Mouse (Mus musculus) midbrain, embryonic 16.5 days (tissue): ENCODE measurements around the gene Celsr2. TPM values are rescaled to one million over a fixed set of nuclear protein-coding genes. Genes with fewer than 3 reads are reported as not detected.
A peak's percentile ranks its signal among the peaks of the same experiment; 100 is the strongest.

ENCODE experiments used
- ATAC-seq: fragments of 200-750 bp; cut with Nextera tagmentation; 2 replicates; pipeline ENCODE4 v1.8.0; 2017; ENCODE audit warnings: moderate TSS enrichment
- H3K27ac ChIP-seq: fragments of 300-500 bp; sonication (generic); 2 replicates; pipeline ENCODE4 v1.5.1; 2014; ENCODE audit warnings: mild to moderate bottlenecking, low read length, mixed read lengths
- H3K27me3 ChIP-seq: fragments of 300-500 bp; sonication (generic); 2 replicates; pipeline ENCODE4 v1.6.1; 2014; ENCODE audit warnings: low read depth, low read length, mixed read lengths; ENCODE audit not compliant: control insufficient read depth, insufficient read depth
- H3K36me3 ChIP-seq: fragments of 300-500 bp; sonication (generic); 2 replicates; pipeline ENCODE4 v1.6.1; 2014; ENCODE audit warnings: mild to moderate bottlenecking, low read length, moderate library complexity, mixed read lengths; ENCODE audit not compliant: control insufficient read depth, insufficient read depth
- H3K4me1 ChIP-seq: fragments of 300-500 bp; sonication (generic); 2 replicates; pipeline ENCODE4 v1.6.1; 2014; ENCODE audit warnings: mild to moderate bottlenecking, low read length, mixed read lengths; ENCODE audit not compliant: control insufficient read depth, insufficient read depth
- H3K4me2 ChIP-seq: fragments of 300-500 bp; sonication (generic); 2 replicates; pipeline ENCODE4 v1.6.1; 2014; ENCODE audit warnings: mild to moderate bottlenecking, low read length, mixed read lengths
- H3K4me3 ChIP-seq: fragments of 300-500 bp; sonication (generic); 2 replicates; pipeline ENCODE4 v1.5.1; 2014; ENCODE audit warnings: low read depth, mild to moderate bottlenecking, low read length, moderate library complexity, mixed read lengths
- H3K9ac ChIP-seq: fragments of 300-500 bp; sonication (generic); 2 replicates; pipeline ENCODE4 v1.6.1; 2014; ENCODE audit warnings: low read depth, low read length, mixed read lengths
- H3K9me3 ChIP-seq: fragments of 300-500 bp; sonication (generic); replicated peaks from 2 replicates; pipeline ENCODE4 v1.6.1; 2014; ENCODE audit warnings: mild to moderate bottlenecking, low read length, mixed read lengths; ENCODE audit not compliant: control insufficient read depth, poor library complexity, severe bottlenecking
- WGBS: fragments of 180-500 bp; shearing (Covaris S2); extraction: QIAGEN DNeasy Blood & Tissue Kit; methylation state at CpG from one replicate; pipeline ENCODE4 v1.1.7; 2014; 5-methylcytosine and 5-hydroxymethylcytosine counted together
- polyA plus RNA-seq: library from polyadenylated mRNA; unstranded; fragments of >200 nt; fragmentation: Nextera tagmentation; extraction: Ambion mirVana; gene quantifications from 2 replicates; pipeline ENCODE4 v1.2.1, GENCODE M21; 2015

The Celsr2 gene
- polyA plus RNA-seq, 1 experiment from 2014 or later, result 27.9 TPM

- Histone ChIP-seq H3K4me3 (no peak overlapping the region), H3K4me1 (peaks cover 4% of the 10 kb centered on the region; the same call in 1 of the 2 replicates), H3K9ac (no peak overlapping the region), H3K27ac (no peak overlapping the region), H3K9me3 (no peaks in the 10 kb centered on the region), H3K36me3 (peaks cover 5% of the 10 kb centered on the region; the same call in 1 of the 2 replicates), H3K27me3 (no peaks in the 10 kb centered on the region), H3K4me2 (0 out of 2 replicates have a peak overlapping the region, but pooled peaks have one; percentile 13)
- ATAC-seq, result peak; percentile 78
- under 1% methylated on average over 5 of the region's 5 CpGs for WGBS
These were observed 26.2 kb downstream of the Celsr2 start for GRCm38 (mm10) chr3:108389111-108389545.

DNA sequence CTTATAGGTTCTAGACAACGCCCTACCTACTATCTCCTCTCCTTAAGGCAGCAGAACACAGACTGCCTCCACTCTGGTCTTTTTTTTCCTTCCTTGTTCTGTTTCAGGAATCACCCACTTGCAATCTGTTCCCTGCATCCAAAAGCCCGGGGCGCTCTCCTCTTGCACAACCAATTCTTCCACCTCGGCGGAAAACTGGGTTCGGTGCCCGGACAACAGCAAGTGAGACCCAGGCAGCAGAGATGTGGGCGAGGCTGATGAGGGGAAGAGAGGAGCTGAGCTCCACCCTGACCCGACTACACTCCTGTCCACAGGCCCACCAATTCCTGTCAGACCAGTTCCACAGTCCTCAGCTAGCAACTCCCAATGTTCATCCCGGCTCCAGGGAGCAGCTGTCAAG, 29.2 kb downstream of the Celsr2 start:
- no peak for ATAC-seq
- peaks cover 12% of the 10 kb centered on the region for H3K4me1 ChIP-seq
- H3K4me3 ChIP-seq, result no peak overlapping the region
- H3K27ac ChIP-seq, result no peak overlapping the region
- H3K4me2 ChIP-seq, result no peak overlapping the region
- H3K36me3 ChIP-seq, result no peaks in the 10 kb centered on the region
- H3K9me3 ChIP-seq, result no peaks in the 10 kb centered on the region
- 95% methylated on average over 10 of the region's 10 CpGs for WGBS
- H3K9ac ChIP-seq, result no peak overlapping the region
- H3K27me3 ChIP-seq, result no peaks in the 10 kb centered on the region

GRCm38 (mm10) chr3:108384425-108384824, 30.9 kb downstream of the Celsr2 start:
- no peaks in the 10 kb centered on the region for H3K36me3 ChIP-seq
- 37% methylated on average over 2 of the region's 2 CpGs for WGBS
- H3K9me3 ChIP-seq, result no peaks in the 10 kb centered on the region
- no peaks in the 10 kb centered on the region for H3K27me3 ChIP-seq
- H3K4me1 ChIP-seq, result peaks cover 10% of the 10 kb centered on the region
- peak overlapping the region; percentile 55 for H3K4me3 ChIP-seq
- no peak for ATAC-seq
- H3K4me2 ChIP-seq, result peak overlapping the region; percentile 62
- H3K27ac ChIP-seq, result no peak overlapping the region
- no peak overlapping the region for H3K9ac ChIP-seq

GRCm38 (mm10) chr3:108383485-108384354, 31.6 kb downstream of the Celsr2 start, which contains the start of gene Psrc1:
Gene Psrc1, plus strand, starts transcription at chr3:108383839.
- H3K4me1 ChIP-seq, result peaks cover 9% of the 10 kb centered on the region
- no peaks in the 10 kb centered on the region for H3K36me3 ChIP-seq
- H3K9ac ChIP-seq, result peak within 1 kb of the TSS; percentile 56
- peak within 1 kb of the TSS; percentile 62 for H3K4me2 ChIP-seq
- WGBS, result under 1% methylated on average over 44 of the region's 44 CpGs
- peak; percentile 93 for ATAC-seq
- H3K9me3 ChIP-seq, result no peaks in the 10 kb centered on the region
- peak within 1 kb of the TSS; percentile 55 for H3K4me3 ChIP-seq
- H3K27me3 ChIP-seq, result no peaks in the 10 kb centered on the region
- H3K27ac ChIP-seq, result 0 out of 2 replicates have a peak within 1 kb of the TSS, but pooled peaks have one; percentile 1

GRCm38 (mm10) chr3:108381945-108382875, 33.1 kb downstream of the Celsr2 start:
- ATAC-seq, result no peak
- peaks cover 9% of the 10 kb centered on the region for H3K4me1 ChIP-seq
- no peaks in the 10 kb centered on the region for H3K9me3 ChIP-seq
- no peak overlapping the region for H3K4me2 ChIP-seq
- H3K27ac ChIP-seq, result no peak overlapping the region
- no peak overlapping the region for H3K4me3 ChIP-seq
- no peaks in the 10 kb centered on the region for H3K27me3 ChIP-seq
- H3K36me3 ChIP-seq, result no peaks in the 10 kb centered on the region
- H3K9ac ChIP-seq, result no peak overlapping the region
- WGBS, result 87% methylated on average over 13 of the region's 14 CpGs

DNA sequence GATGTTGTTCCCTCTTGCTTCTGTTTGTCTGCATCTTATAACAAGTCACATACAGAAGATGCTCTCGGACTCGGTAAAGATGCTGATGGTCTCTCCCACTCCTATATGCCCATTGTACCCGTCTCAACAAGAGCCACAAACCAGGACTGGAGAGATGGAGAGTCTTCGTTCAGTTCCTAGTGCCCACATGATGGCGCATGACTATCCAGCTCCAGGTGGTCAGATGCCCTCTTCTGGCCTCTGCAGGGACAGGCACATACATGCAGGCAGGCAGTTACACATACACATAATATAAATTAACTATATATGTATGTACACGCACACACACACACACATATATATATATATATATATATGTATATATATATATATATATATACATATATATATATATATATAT, 34.7 kb downstream of the Celsr2 start:
- no peak for ATAC-seq
- H3K4me3 ChIP-seq, result no peak overlapping the region
- WGBS, result 72% methylated on average over 6 of the region's 6 CpGs

GRCm38 (mm10) chr3:108378875-108379663, 36.3 kb downstream of the Celsr2 start:
- Histone ChIP-seq H3K4me3 (no peak overlapping the region), H3K4me1 (peaks cover 7% of the 10 kb centered on the region), H3K36me3 (no peaks in the 10 kb centered on the region), H3K27me3 (no peaks in the 10 kb centered on the region), H3K4me2 (no peak overlapping the region), H3K9me3 (no peaks in the 10 kb centered on the region), H3K27ac (no peak overlapping the region), H3K9ac (no peak overlapping the region)
- no peak for ATAC-seq
- WGBS, result 74% methylated on average over 7 of the region's 7 CpGs

More for the DNA sequence above, 34.7 kb downstream of the Celsr2 start:
- Histone ChIP-seq H3K4me2 (no peak overlapping the region), H3K27ac (no peak overlapping the region), H3K9me3 (no peaks in the 10 kb centered on the region), H3K9ac (no peak overlapping the region), H3K4me1 (peaks cover 9% of the 10 kb centered on the region), H3K36me3 (no peaks in the 10 kb centered on the region), H3K27me3 (no peaks in the 10 kb centered on the region)

DNA sequence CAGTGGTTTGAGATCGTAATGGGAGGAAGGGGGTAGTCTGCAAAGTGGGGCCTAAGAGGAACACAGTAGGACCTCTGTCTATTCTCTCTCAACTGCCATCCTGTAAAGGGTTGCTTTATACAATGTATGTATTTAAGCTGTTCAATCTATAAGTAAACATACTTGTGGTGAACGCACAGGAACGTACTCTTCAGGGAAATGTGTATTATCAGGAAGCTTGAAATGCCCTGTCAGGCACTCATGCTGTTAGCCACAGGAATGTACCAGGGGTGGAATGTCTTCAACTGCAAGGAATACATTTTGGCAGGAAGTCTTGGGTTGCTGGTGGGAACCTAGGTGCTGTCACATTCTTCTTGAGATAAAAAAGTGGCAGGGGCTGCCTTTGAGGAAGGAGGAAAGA, 42.7 kb downstream of the Celsr2 start:
- Histone ChIP-seq H3K27ac (no peak overlapping the region), H3K27me3 (no peaks in the 10 kb centered on the region), H3K36me3 (no peaks in the 10 kb centered on the region), H3K4me1 (no peaks in the 10 kb centered on the region), H3K9ac (no peak overlapping the region), H3K9me3 (no peaks in the 10 kb centered on the region), H3K4me3 (no peak overlapping the region), H3K4me2 (no peak overlapping the region)
- WGBS, result 90% methylated on average over 3 of the region's 3 CpGs
- no peak for ATAC-seq
